Mouse (Mus musculus): ENCODE results near the gene Gm1043.

The Gm1043 gene

DNA sequence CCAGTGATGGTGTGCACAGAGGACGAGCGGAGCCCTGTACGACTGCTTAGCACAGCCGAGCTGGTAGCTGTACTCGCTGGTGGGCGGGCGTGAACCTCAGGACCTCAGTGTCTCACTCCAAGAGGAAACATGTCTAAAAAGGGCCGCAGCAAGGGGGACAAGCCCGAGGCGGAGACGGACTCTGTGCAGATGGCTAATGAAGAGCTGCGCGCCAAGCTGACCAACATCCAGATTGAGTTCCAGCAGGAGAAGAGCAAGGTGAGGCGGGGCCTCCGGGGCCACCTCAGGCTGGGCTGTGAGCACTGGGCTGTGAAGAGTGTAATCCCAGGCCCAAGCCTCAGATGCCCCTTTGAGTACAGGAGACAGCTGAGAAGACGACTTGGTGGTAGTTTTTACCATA, at the start of gene Gm1043:
Gm1043 (plus strand) TSS at position 130 of the 400 bp plus-strand sequence.
- no peak for DNase-seq

DNA sequence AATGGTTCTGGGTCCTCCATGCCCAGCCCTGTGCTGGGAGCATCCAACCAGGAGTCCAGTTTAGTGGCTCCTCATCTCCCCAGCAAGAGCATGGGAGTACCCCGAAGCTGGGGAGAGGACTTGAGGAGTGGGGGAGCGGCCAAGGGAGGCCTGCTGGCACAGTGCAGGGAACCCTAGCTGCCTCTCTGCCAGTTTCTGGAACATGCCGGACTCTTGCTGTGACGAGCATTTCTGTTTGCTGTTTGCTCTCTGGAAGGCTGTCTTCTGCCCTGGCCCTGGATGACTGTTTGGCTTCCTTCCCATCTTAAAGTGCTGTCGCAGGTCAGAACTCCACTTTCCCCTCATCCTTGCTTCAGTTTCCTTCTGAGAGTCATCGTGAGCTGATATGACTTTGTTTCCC, 49.3 kb upstream of the Gm1043 start:
- DNase-seq, result no peak

DNA sequence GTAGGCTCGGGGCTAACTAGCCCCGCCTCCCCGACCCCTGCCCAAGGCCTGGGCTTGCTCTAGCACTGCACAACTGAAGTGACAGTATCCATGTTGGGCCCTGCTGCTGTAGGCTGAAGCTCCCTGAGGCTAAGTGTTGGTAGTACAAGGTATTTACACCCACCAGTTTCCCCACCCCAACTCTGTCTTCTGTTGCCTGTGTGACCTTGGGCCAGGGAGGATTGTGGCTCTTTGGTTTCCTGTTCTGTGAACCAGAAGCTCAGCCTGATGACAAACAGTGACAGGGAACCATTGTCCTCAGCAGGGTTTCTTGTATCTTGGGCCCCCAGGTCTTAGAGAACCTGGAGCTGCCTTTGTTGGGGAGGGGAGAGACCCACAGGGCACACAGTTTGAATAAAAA, 48.3 kb upstream of the Gm1043 start:
- DNase-seq, result no peak

DNA sequence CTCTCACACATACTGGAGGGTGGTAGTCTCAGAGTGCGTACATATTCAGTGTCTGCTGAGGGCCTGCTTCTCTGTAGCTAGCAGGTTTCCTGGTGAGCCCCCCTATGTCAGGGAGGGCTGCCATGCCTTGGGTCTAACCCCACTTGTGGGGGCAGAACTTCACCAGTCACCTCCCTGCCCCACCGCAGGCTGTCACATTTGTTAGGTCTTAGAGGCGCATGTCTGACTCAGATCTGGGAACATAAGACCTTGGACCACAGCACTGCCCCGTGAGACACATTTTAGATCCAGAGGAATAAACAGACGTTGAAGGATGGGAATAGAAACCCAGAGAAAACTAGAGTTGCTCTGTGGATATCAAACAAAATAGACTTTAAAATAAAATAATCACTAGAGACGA, 45.3 kb upstream of the Gm1043 start:
- DNase-seq, result no peak

DNA sequence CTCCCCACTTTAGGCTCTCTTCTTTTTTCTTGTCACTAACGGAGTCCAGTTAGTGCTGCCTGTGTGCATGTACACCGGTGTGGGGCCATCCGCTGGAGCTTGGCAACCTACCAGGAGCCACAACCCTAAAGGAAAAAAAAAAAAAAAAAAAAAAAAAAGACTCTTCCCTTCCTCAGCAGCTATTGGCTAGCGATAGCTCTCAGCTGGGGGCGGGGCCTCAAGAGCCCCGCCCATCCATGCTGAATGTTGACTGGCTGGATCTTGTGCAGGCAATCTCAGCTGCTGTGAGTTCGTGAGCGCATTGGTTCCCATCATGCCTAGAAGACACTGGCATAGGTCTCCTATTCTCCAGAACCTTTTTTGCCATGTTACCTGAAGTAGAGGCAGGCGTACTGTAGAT, 44.5 kb upstream of the Gm1043 start:
- no peak for DNase-seq

DNA sequence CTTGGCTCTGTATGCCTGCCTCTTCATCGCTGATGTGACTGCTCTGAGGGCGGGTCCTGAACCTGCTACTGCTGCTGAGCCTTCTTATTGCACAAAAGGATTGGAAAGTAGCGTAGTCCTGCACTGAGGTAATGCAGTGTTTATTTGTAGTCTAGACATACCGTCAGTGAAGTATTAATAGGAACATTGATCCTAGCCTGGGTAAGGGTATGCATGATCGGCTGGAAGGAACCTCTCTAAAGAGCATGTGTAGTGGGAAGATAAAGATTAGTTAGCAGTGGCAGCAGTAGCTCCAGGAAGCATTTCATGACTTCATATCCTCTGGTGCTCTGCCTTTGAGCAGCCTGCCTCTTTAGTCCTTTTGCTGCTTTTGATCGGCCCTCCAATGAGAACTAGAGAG, 43.5 kb upstream of the Gm1043 start:
- DNase-seq, result no peak

DNA sequence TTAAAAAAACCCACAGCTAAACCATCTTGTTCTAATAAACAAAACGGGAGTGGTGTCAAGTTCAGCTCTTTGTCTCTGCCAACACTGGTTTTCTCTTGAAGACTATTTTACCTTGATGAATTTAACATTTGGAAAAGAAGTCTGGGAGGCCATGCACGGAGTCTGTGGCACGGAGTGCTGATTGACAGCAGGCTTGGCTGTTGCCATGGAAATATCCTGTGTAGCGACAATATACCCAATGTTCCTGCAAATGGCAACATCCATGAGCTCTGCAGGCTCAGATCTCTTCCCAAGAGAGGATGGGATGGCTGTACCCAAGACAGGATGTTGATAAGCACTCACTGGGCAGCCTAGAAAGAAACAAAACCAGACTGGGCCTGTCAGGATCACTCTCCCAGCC, 42.2 kb upstream of the Gm1043 start:
- DNase-seq, result no peak

DNA sequence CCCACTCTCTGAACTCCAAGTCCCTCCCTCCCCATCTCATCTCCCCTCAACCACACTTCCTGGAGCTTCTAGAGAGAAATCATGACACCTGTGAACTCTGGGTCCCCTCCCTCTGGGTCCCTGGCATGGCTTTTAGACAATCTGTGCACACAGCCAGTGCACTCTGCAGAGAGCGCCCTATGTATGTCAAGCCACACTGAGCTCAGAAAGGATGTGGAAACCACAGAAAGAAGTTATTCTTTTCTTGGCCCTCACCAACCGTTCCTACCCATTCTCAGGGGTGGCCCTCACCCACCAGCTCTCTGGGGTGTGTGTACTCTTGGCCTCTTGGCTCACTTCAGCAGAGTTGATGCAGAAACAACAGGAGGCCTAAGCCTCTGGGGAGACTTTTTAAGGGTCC, 40.4 kb upstream of the Gm1043 start:
- no peak for DNase-seq

DNA sequence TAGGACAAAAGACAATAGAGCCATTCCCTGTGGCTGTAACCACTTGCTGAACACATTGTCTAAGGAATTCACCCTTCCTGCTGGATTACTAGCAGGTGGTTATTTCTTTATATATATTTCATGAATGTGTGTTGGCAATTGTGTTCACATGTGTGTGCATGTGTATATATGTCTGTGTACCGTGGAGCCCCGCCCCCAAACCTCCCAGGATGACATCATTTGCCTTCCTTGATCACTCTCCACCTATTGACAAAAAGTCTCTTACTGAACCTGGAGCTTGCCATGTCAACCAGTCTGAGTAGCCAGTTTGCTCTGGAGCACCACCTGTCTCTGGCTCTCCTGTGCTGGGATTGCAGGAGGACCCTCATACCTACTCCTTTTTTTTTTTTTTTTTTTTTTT, 39.6 kb upstream of the Gm1043 start:
- DNase-seq, result no peak

DNA sequence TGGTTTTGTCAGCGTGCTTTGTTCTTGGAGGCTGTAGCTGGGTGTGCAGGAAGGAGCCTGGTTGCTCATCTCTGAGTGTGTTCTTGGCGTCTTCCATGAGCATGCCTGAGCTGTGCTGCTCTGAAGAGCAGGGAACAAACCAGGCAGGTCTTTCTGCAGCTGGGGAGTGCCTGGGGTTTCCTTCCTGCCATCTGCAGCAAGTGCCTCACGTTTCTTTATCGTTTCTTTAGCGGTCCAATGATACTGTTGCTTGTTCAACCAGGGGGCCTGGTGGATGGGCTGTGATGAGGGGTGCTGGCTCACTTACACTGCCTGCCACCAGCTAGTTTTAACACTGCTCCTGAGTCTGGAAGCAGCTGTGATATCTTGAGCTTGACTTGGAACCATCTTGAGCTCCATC, 38.4 kb upstream of the Gm1043 start:
- no peak for DNase-seq

DNA sequence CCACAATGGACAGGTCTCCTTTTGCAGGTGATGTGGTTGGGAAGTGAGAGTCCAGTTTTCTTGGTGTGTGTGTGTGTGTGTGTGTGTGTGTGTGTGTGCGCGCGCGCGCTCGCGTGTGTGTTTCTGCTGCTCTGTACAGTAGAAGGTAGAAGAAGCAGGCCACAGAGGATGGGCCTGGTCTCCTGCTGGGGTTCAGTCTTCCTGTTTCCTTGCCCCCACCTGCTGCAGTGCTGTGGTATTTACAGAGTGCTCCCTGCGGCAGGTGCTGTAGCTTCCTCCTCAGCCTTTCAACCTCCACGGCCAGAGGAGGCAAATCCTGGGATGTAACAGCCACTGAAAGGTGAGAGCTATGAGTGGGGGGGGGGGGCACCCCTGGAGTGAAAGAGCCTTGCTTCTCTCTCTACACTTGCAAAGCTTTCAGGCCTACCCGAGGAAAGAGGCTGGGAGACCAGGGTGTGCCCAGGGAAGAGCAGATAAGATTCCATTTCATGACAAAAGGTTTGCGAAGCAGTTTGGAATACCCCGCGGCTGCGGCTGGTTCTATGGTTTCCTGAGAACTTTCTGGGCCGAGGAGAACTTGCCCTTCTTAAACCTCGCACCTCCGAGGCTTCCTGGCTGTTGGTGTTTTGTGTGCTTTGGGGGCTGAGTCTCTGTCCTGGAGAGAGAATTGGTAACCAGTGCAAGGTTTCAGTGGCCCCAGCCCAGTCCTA, 37.8 kb upstream of the Gm1043 start:
- no peak for DNase-seq

DNA sequence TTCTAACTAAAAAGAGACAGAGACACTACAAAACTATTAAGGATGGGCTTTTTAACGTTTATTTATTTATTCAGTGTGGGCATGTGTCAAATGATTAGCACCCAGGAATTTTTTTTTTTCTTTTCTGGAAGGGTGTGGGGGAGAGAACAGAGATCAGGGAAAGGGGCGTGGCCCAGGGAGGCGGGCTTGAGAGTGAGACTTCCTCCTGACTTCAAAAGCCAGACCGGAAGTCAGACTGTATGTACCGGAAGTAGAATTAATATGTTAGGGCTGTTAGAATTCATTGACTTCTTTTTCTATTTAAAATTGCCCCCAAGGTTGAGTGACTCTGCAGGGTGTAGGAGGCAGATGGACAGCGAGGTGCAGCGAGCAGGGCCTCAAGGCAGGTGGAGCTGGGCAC, 37.2 kb upstream of the Gm1043 start:
- no peak for DNase-seq

DNA sequence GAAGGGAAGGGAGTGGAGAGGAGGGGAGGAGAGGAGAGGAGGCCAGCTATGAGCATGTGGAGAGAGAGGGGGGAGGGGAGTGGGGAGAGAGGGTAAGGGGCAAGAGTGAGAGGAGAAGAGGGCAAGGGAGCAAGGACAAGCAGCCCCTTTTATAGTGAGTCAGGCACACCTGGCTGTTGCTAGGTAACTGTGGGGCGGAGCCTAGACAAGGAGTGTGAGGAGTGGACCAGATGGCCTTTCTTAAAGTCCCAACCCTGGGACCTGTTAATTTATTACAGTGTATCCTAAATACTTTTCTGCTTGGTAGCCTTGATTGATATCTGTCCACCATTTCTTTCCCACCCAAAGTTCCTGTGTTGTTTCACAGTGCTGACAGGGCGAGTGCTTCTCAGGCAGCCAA, 36.1 kb upstream of the Gm1043 start:
- DNase-seq, result no peak

DNA sequence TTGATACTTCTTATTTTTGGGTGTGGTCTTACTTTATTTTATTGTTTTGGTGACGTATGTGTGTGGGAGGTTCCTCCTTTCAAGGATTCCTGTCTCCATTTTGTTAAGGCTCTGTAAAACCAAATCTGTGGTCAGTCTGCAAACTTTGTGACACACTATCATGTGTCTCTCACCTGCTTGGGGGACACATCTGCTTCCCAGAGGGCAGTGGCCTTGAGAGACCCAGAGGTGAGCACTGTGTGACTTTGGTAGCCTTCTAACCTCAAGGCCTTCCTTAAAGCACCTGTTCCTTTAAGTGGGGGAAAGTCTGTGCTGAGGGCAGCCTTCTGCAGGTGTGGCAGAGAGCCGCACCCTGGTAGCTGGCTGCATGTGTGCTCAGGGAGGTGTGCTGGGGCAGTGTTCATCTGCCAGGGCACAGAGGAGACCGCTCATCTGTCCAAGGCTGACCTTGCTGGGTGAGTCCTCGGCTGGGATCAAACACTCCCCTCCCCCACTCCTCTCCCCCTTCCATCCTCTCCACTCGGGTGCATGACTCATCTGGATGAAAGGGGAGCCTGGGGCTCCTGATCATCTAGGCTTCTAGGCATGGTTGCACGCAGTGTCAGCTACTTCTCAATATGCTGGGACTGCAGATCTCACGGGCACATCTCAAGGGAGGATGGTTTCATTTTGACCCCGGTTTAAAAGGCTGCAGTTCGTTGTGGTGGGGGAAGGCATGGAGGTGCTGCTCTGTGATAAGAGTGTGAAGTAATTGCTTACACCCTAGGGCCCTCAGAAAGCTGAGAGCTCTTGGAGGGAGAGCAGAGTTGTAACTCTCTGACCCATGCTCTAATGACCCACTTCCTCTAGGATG, 34.4 kb upstream of the Gm1043 start:
- no peak for DNase-seq

DNA sequence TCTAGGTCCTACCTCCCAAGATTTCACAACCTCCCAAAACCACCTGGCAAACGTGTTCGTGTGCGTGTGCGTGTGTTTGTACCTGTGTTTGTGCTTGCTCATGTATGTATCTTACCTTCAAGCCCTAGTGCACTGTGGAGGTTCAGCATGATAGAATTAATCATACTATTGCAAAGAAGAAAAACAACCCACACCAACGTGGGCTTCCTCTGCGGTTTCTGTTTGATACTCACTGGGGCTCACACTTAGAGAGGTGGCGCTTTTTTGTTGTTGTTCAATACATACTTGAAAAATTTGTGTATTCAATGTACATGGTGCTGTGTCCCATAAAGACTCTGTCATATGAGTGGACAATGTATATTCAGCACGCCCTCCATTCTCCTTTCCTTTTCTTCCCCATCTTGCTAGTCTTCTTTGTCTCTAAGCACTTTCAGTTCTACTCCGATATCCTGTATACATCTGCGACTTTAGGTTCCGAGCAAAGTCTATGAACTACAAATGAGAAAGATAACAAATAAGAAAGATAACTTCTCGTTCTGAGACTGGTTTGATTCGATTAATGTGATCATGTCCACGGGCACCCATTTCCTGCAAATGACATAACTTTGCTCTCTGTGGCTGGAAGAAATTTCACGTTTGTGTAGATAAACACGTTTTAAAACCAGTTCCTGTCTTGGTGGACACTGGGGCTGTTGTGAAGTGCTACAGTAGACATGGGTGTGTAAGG, 33.6 kb upstream of the Gm1043 start:
- no peak for DNase-seq

DNA sequence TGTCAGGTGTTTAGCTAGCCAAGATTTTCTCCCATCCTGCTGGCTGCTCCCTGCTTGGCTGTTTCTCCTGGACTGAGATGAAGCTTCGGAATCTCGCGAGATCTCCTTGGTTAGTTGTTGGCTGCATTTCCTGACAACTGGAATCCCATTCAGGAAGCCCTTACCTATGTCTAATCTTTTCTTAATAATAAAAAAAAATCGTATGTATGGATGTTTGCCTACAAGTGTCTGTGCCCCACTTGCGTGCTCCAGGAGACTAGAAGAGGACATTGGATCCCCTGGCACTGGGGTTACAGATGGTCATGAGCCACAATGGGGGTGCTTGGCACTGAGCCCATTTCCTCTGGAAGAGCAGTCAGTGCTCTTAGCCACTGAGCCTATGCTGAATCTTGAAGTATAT, 32.3 kb upstream of the Gm1043 start:
- peak; percentile 43 for DNase-seq

DNA sequence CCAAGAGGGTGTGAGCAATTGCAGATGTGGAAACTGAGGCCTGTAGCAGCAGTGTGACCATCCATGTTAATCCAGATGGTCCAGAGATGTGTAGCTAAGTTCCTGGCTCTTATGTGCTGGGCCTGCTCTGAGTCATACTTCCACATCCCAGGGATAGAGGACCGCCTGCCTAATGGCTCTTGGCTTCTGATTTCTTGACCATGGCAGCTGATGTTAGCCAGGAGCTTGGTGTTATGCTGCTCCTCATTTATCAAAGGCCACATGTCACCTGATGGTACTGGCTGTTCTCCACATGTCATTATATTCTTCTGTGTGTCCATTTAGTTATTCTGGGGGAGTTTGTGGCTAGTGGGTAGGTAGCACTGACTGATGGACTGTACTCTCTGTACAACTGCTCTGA, 29.4 kb upstream of the Gm1043 start:
- DNase-seq, result no peak

DNA sequence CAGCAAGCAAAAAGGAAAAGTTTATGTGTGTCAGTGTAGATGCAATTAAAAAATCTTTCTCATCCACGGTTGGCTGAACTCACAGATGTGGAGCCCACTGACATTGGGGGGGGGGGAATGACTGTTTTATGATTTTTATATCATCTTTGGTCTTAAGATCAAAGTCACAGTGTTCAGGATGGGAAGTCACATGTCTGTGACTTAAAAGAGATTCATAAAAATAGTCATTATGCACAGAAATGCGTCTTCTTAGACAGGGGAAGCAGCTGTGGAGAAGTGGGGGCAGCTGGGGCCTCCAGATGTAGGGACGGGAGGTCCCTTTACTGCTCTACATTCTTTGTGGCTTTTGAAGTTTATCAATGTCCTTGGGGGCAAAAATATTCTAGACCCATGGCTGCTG, 28.7 kb upstream of the Gm1043 start:
- no peak for DNase-seq

DNA sequence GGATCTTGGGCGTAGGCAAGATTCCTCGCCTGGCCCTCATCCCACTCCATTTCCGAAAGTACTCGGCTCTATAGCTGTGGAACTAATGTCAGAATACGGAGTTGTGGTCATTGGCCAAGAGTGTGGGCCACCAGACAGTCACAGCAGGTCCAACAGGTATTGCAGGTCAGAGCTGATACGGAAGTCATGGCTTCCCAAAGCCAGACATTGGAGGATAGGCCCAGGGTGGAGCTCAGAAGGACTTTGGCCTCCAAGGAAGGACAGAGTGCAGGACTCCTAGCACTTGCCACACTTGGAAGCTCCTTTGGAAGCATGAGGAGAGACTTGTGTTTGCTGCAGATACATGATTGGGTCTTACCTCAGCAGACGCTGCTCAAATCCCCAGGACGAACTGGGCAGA, 23.6 kb upstream of the Gm1043 start:
- DNase-seq, result no peak

DNA sequence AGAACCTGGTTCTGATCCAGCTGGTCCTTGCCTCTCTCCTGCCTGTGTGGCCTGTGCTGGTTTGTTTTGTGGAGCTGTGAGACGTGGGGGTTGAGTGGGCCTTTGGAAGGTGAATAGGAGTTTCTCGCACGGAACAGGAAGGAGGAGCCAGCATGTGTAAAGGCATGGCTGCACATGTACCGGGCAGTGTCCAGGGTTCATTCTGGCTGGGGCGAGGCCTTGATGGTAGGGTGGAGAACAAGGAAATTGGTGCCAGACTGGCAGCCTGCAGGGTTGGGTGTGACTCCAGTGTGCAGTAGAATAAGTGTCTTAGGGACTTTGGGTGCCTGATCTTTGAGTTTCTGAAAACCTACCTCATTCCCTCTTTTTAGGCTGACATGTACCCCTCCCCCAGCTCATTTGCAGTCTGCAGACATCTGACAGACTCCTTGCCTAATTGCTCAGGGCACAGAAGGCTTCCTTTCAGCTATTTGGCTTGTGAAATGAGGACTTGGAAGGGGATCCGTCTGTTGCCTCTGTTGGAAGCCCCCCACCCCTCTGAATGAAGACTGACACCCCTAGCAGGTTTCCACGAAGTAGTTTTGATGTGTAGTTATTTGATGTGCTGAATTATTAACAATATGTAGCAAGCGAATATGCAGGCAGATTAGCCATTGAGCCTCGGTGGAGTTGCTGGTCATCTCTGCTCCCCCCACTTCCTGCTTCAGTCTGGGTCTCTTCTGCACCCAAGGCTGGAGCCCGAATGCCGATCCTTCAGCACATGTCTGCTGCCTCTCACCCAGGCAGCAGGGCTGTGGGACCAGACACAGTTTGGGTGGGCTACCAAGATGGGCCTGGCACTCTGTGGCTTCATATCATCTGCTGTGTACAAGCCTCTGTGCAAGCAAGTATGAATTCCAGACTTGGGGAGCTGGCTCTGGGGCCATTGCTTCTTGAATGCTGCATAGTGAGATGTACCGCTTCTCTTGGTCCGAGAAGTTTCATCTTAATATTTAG, 20.4 kb upstream of the Gm1043 start:
- DNase-seq, result no peak

DNA sequence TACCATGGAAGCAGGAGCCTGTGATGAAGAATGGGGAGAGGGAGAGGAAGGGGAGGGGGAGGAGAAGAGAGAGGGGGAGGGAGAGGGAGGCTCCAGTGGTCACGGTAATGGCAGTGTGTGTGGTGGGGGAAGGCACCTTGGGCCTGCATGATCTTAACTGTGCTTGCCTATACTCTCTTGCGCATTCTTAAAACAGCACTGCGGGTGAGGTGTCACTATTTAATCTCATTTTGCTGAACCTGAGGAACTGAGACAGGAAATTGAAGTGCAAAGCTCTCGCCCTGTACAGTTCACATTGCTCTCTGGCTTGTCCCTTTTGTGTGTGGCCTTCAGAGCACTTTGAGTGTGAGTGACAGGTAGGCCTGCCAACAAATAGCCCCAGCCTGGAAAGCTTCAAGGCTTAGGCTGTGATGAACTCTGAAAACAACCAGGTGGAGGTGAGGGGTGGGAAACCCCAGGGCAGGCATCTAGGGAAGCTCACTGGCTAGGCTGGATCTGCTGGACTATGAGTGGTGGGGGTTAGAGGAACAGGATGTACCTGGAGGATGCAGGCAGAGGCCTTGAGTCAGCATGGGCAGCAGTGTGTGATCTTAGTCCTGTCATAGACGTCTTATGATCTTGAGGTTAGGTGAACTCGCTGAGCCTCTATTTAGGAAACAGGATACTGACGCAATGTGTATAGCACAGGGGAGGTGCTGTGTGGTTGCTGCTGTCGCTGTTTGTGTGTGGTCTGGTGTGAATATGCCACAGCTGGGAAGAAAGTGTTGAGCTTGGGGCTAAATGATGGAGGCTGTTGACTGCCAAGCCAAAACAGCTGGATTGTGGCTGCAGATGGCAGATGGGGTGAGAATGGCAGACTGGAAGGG, 18.2 kb upstream of the Gm1043 start:
- no peak for DNase-seq

DNA sequence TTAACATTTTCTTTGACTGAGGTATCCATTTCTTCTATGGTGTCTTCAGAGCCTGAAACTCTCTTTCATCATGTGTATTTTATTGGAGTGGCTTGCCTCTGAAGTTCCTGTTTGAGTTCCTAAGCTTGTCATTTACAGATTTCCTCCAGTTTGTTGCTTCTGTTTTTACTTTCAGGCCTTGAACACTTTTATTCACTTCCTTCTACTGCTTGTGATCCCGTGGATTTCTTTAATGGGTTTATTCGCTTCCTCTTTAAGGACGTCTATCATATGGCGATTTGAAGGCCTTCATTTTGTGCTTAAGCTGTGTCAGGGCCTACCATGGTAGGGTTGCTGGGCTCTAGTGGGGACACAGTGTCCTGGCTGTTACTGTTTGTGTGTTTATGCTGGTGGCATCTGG, 11.5 kb upstream of the Gm1043 start:
- DNase-seq, result no peak

All from cerebellum, adult 8-10 months (tissue).